Mouse (Mus musculus): ENCODE data around the gene Nkain1.

- TF ChIP-seq CTCF (IDR thresholded peaks at IDR 0.05; ENCODE audit: low read depth, low read length) (no peak), POLR2A (IDR thresholded peaks at IDR 0.05; ENCODE audit: borderline replicate concordance, low read depth, low read length) (no peak)
Observed at GRCm38 (mm10) chr4:130576247-130576931, 2.4 kb upstream of the Nkain1 start.

Data from bone marrow macrophage, adult 2 months (primary cell).